Mouse (Mus musculus) myocyte (in vitro differentiated cells): ENCODE measurements around the gene Pak4.

Source experiments
- CEBPB ChIP-seq: IDR thresholded peaks from 2 replicates; pipeline ENCODE4 v1.6.1; 2011; ENCODE audit warnings: mild to moderate bottlenecking, moderate library complexity; ENCODE audit not compliant: poor library complexity, insufficient read depth, severe bottlenecking
- E2F4 ChIP-seq: IDR thresholded peaks from one replicate; pipeline ENCODE4 v1.6.1; 2011; ENCODE audit warnings: mild to moderate bottlenecking, control low read depth, moderate library complexity; ENCODE audit not compliant: insufficient read depth
- MYOG ChIP-seq, 3 experiments: IDR thresholded peaks; one replicate each; pipeline ENCODE4 v1.6.1; 2011; ENCODE audit warnings: control low read depth in 2 of 3, low read depth in 2 of 3, mild to moderate bottlenecking in 2 of 3; ENCODE audit not compliant: insufficient read length in 2 of 3, control insufficient read depth in 1 of 3, insufficient read depth in 1 of 3
- POLR2A ChIP-seq: IDR thresholded peaks from one replicate; pipeline ENCODE4 v1.6.1; 2011; ENCODE audit warnings: low read depth, mild to moderate bottlenecking, control low read depth, moderate library complexity; ENCODE audit not compliant: insufficient read length

GRCm38 (mm10) chr7:28577826-28578542 lies 20.0 kb downstream of the Pak4 start:
- no peak for TF ChIP-seq POLR2A
- no peak for TF ChIP-seq CEBPB
- TF ChIP-seq MYOG (IDR thresholded peaks at IDR 0.05; ENCODE audit: control insufficient read depth in 1 of 3, insufficient read depth in 1 of 3, insufficient read length in 2 of 3, low read depth in 2 of 3), result no peak
- TF ChIP-seq E2F4, result no peak
